Mouse (Mus musculus): ENCODE results near the gene C030005K15Rik. TPM values are rescaled to one million over a fixed set of nuclear protein-coding genes. Genes with fewer than 3 reads are reported as not detected.

The C030005K15Rik gene
- total and polyA plus RNA-seq, 3 experiments: not detected

GRCm38 (mm10) chr10:97689425-97689824 lies 37.1 kb downstream of the C030005K15Rik start:
- H3K27ac ChIP-seq (ENCODE audit: insufficient read depth, low read depth): no peak overlapping the region
- no peak overlapping the region for H3K9ac ChIP-seq (ENCODE audit: insufficient read depth, low read depth)
- DNase-seq (ENCODE audit: extremely low read depth): peak; percentile 10
- in situ Hi-C loops (cut with MboI; ENCODE audit: low pct_ligation_motif_present, low pct_unique_long_range_greater_than_20kb, low sequenced_read_pairs): loop anchor here (10.0 kb wide), 1 partner anchor 315 kb away; no protein-coding TSS in a partner anchor
- no peak overlapping the region for H3K4me2 ChIP-seq (ENCODE audit: insufficient read depth, low read depth, poor library complexity, severe bottlenecking)
- no peaks in the 10 kb centered on the region for H3K9me3 ChIP-seq (replicated peaks; ENCODE audit: low read length)
- H3K79me2 ChIP-seq (replicated peaks; ENCODE audit: control insufficient read depth, extremely low read depth, insufficient read depth, poor library complexity, severe bottlenecking): no peaks in the 10 kb centered on the region
- dilution Hi-C loops (cut with MboI; ENCODE audit: extremely low pct_ligation_motif_present, extremely low pct_unique_long_range_greater_than_20kb, low sequenced_read_pairs): no loop called here
- H3K36me3 ChIP-seq (replicated peaks in 1 of 2; ENCODE audit: control insufficient read depth in 1 of 2, insufficient read depth in 1 of 2, low read length in 1 of 2): no peaks in the 10 kb centered on the region
- H3K4me3 ChIP-seq (replicated peaks in 1 of 3; ENCODE audit: low read depth in 2 of 3, low read length in 2 of 3, poor library complexity in 1 of 3): no peak overlapping the region
- no peaks in the 10 kb centered on the region for H3K4me1 ChIP-seq (ENCODE audit: control insufficient read depth in 1 of 2, insufficient read depth in 2 of 2)
- TF ChIP-seq JUN (IDR thresholded peaks at IDR 0.05; ENCODE audit: insufficient read depth, low read depth, low read length): no peak
- peak; percentile 61 for TF ChIP-seq RAD21 (IDR thresholded peaks at IDR 0.05; ENCODE audit: low read depth, low read length)
- no peak for TF ChIP-seq GABPA (IDR thresholded peaks at IDR 0.05; ENCODE audit: insufficient replicate concordance, low read depth, low read length)
- TF ChIP-seq UBTF (IDR thresholded peaks at IDR 0.05; ENCODE audit: low read depth, low read length): no peak
- peak; percentile 26; the same call in 1 of the 2 replicates for TF ChIP-seq SMC3 (IDR thresholded peaks at IDR 0.05; ENCODE audit: low read depth, low read length)
- peak in 1 of 2 experiments; percentile 57; a peak in 2 of 4 replicates for TF ChIP-seq CTCF (conservative IDR thresholded peaks at IDR 0.05 in 1 of 2, IDR thresholded peaks at IDR 0.05 in 1 of 2; ENCODE audit: low read depth in 2 of 2, low read length in 2 of 2)
- no peak for TF ChIP-seq MEF2A (IDR thresholded peaks at IDR 0.05; ENCODE audit: borderline replicate concordance, low read depth, low read length)
- H3K27me3 ChIP-seq (replicated peaks): no peaks in the 10 kb centered on the region

- no peak overlapping the region for H3K4me3 ChIP-seq (replicated peaks in 1 of 3; ENCODE audit: low read depth in 2 of 3, low read length in 2 of 3, poor library complexity in 1 of 3)
- DNase-seq (ENCODE audit: extremely low read depth): no peak
- no peaks in the 10 kb centered on the region for H3K36me3 ChIP-seq (replicated peaks in 1 of 2; ENCODE audit: control insufficient read depth in 1 of 2, insufficient read depth in 1 of 2, low read length in 1 of 2)
- no peak overlapping the region for H3K4me2 ChIP-seq (ENCODE audit: insufficient read depth, low read depth, poor library complexity, severe bottlenecking)
- dilution Hi-C loops (cut with MboI; ENCODE audit: extremely low pct_ligation_motif_present, extremely low pct_unique_long_range_greater_than_20kb, low sequenced_read_pairs): no loop called here
- H3K27me3 ChIP-seq (replicated peaks): no peaks in the 10 kb centered on the region
- TF ChIP-seq MXI1 (IDR thresholded peaks at IDR 0.05; ENCODE audit: low read depth, low read length): no peak
- TF ChIP-seq ZNF384 (IDR thresholded peaks at IDR 0.05; ENCODE audit: low read depth, low read length): no peak
- no peak for TF ChIP-seq JUND (conservative IDR thresholded peaks at IDR 0.05; ENCODE audit: low read depth, low read length)
- TF ChIP-seq USF1 (IDR thresholded peaks at IDR 0.05; ENCODE audit: low read depth, low read length): no peak
- TF ChIP-seq JUN (IDR thresholded peaks at IDR 0.05; ENCODE audit: insufficient read depth, low read depth, low read length): no peak
- TF ChIP-seq BHLHE40 (IDR thresholded peaks at IDR 0.05; ENCODE audit: low read depth, low read length): no peak
- no peak for TF ChIP-seq CHD1 (IDR thresholded peaks at IDR 0.05; ENCODE audit: low read depth, low read length)
- no peak for TF ChIP-seq ETS1 (conservative IDR thresholded peaks at IDR 0.05; ENCODE audit: low read depth, low read length)
- TF ChIP-seq SMC3 (IDR thresholded peaks at IDR 0.05; ENCODE audit: low read depth, low read length): no peak
- no peak overlapping the region for H3K9ac ChIP-seq (ENCODE audit: insufficient read depth, low read depth)
- no peaks in the 10 kb centered on the region for H3K79me2 ChIP-seq (replicated peaks; ENCODE audit: control insufficient read depth, extremely low read depth, insufficient read depth, poor library complexity, severe bottlenecking)
- no peaks in the 10 kb centered on the region for H3K4me1 ChIP-seq (ENCODE audit: control insufficient read depth in 1 of 2, insufficient read depth in 2 of 2)
- H3K27ac ChIP-seq (ENCODE audit: insufficient read depth, low read depth): no peak overlapping the region
- in situ Hi-C loops (cut with MboI; ENCODE audit: low pct_ligation_motif_present, low pct_unique_long_range_greater_than_20kb, low sequenced_read_pairs): loop anchor here (10.0 kb wide), 1 partner anchor 312 kb away; no protein-coding TSS in a partner anchor
- H3K9me3 ChIP-seq (replicated peaks; ENCODE audit: low read length): no peaks in the 10 kb centered on the region
Measured at GRCm38 (mm10) chr10:97687198-97687597, 39.4 kb downstream of the C030005K15Rik start.
